Mouse (Mus musculus): Measurements from ENCODE around the gene Npas2. TPM values are rescaled to one million over a fixed set of nuclear protein-coding genes. Genes with fewer than 3 reads are reported as not detected.

The Npas2 gene
- polyA plus RNA-seq, 1 experiment = 1.8 TPM

DNA sequence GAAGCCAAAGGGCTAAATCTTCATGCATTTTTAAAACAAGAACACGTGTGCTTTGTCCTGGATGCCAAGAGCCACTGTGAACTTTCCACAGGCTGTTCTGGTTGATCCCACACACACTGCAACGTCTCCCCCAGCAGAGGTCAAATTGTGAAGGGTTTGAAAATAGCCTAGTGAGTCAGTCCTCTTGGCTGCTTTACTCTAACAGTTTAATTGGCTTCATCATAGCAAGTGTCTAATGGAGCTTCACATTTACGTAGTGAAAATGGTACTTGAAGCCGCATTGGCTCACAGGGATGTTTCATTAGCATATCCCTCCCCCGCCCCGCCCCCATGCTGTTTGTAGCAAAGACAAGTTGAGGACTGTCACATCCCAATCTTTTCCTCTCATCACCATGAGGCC, 2.6 kb downstream of the Npas2 start:
- TF ChIP-seq CTCF (IDR thresholded peaks at IDR 0.05; ENCODE audit: borderline replicate concordance, insufficient read depth, low read depth, low read length) = no peak
- no peak for TF ChIP-seq POLR2A (IDR thresholded peaks at IDR 0.05; ENCODE audit: borderline replicate concordance, insufficient read depth, low read length)
- DNase-seq = peak in 1 of 2 experiments; percentile 17
- H3K27me3 ChIP-seq (ENCODE audit: control insufficient read depth, insufficient read depth, low read length) = no peaks in the 10 kb centered on the region; the same call in 1 of the 2 replicates
- 34% methylated on average over 6 of the region's 6 CpGs for WGBS
- H3K4me3 ChIP-seq (replicated peaks; ENCODE audit: insufficient read depth, low read depth, low read length) = no peak overlapping the region
- no peaks in the 10 kb centered on the region for H3K4me1 ChIP-seq (ENCODE audit: control insufficient read depth, insufficient read depth, low read length)
- H3K27ac ChIP-seq (ENCODE audit: insufficient read depth, low read length) = no peak overlapping the region

DNA sequence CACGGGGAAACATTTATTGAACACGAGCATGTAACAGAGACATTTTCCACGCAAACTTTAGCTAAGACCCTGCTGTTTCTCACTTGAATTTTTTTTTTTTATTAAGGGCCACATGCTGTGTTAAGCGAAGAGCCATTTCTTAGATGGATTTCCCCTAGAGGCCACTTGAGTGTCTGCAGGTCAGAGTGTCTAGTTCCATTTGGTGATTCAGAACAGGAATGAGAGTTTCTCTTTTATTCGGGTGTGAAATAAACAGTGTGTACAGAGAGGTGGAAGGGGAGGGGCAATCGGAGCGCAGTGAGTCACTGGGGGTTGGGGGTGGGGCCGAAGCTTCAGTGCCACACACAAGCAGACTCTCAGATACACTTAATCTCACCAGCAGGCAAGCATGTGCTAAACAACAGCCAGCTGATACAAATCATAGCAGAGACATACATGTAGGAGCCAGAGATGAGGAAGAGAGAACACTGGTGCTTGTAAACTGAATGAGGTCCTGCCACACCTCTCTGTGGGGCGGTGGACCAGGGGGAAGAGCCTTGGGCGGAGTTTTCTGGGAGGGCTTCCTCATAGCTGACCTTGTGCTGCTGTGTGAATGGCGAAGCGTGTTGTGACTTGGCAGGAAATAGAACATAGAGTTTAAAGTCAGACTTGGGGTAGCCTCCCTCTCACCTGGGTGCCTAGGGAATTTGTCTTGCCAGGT, 3.3 kb downstream of the Npas2 start:
- no peak overlapping the region for H3K4me3 ChIP-seq (replicated peaks; ENCODE audit: insufficient read depth, low read depth, low read length)

DNA sequence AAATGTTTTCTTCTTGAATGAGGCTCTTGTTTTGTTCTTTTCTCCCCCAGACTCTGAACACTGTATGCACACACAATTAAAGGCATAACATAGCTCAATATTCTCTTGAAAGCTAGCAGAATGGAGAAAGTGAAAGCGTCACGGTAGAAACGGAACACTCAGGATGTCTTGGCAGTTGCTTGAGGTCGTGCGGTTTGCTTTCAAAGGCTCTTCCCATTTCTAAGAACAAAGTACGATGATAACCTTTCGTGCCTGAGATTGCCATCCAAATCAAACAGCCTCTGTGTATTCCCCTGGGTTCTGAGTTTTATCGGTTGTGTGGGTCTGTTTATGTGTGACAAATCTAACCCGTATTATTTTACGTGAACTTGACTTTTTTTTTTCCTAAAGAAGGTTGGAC, 11.5 kb downstream of the Npas2 start:
- Histone ChIP-seq H3K4me3 (replicated peaks; ENCODE audit: insufficient read depth, low read depth, low read length) (no peak overlapping the region), H3K27me3 (ENCODE audit: control insufficient read depth, insufficient read depth, low read length) (no peaks in the 10 kb centered on the region), H3K27ac (ENCODE audit: insufficient read depth, low read length) (no peak overlapping the region), H3K4me1 (ENCODE audit: control insufficient read depth, insufficient read depth, low read length) (no peaks in the 10 kb centered on the region)
- WGBS = 77% methylated on average over 10 of the region's 10 CpGs
- no peak for DNase-seq
- TF ChIP-seq CTCF (IDR thresholded peaks at IDR 0.05; ENCODE audit: borderline replicate concordance, insufficient read depth, low read depth, low read length) = no peak
- no peak for TF ChIP-seq POLR2A (IDR thresholded peaks at IDR 0.05; ENCODE audit: borderline replicate concordance, insufficient read depth, low read length)

More for the DNA sequence above, 3.3 kb downstream of the Npas2 start:
- TF ChIP-seq POLR2A (IDR thresholded peaks at IDR 0.05; ENCODE audit: borderline replicate concordance, insufficient read depth, low read length) (no peak), CTCF (IDR thresholded peaks at IDR 0.05; ENCODE audit: borderline replicate concordance, insufficient read depth, low read depth, low read length) (no peak; the same call in 1 of the 2 replicates)
- no peak for DNase-seq
- H3K4me1 ChIP-seq (ENCODE audit: control insufficient read depth, insufficient read depth, low read length) = no peaks in the 10 kb centered on the region
- H3K27me3 ChIP-seq (ENCODE audit: control insufficient read depth, insufficient read depth, low read length) = no peaks in the 10 kb centered on the region; the same call in 1 of the 2 replicates
- H3K27ac ChIP-seq (ENCODE audit: insufficient read depth, low read length) = no peak overlapping the region
- WGBS = 49% methylated on average over 12 of the region's 12 CpGs

DNA sequence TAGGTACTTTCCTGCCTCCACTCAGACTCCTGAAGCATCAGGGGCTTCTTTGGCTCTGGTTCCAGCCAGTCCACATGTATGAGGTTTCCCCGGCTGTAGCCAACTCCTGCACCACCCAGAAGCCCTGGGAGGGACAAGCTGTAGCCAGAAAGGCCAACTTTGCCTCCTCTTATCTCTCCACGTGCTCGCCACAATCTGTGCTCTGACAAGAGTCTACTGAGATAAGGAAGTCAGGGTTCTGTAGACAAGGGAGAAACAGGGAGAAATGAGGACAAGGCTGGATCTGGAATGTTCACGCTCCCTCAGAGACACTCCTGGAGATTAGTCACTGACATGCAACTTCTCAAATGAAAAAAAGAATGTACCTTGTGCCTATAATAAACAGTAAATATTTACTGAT, 12.2 kb downstream of the Npas2 start:
- no peak for DNase-seq
- WGBS = 82% methylated on average over 4 of the region's 4 CpGs
- no peak for TF ChIP-seq CTCF (IDR thresholded peaks at IDR 0.05; ENCODE audit: borderline replicate concordance, insufficient read depth, low read depth, low read length)
- no peak for TF ChIP-seq POLR2A (IDR thresholded peaks at IDR 0.05; ENCODE audit: borderline replicate concordance, insufficient read depth, low read length)
- H3K4me1 ChIP-seq (ENCODE audit: control insufficient read depth, insufficient read depth, low read length) = no peaks in the 10 kb centered on the region
- no peaks in the 10 kb centered on the region for H3K27me3 ChIP-seq (ENCODE audit: control insufficient read depth, insufficient read depth, low read length)
- no peak overlapping the region for H3K27ac ChIP-seq (ENCODE audit: insufficient read depth, low read length)
- no peak overlapping the region for H3K4me3 ChIP-seq (replicated peaks; ENCODE audit: insufficient read depth, low read depth, low read length)

DNA sequence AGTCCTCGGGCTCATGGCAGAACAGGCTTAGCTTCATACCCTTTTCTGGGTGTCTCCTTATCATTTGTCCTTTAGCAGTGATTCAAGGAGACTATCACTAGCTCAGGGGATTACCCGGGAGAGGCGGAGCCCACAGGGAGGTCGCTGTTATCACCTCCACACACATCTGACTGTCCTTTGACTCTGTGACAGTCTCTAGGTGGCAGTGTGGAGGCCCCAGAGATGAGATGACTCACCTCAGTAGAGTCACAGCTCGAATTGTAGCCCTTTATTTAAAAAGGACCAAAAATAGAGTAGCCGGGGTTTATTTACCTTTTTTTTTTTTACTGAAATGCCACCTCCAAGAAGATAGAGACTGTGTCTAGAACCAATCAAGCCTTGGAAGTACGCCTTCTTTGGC, 13.4 kb downstream of the Npas2 start:
- no peaks in the 10 kb centered on the region for H3K4me1 ChIP-seq (ENCODE audit: control insufficient read depth, insufficient read depth, low read length)
- peak; percentile 51; the same call in 1 of the 2 replicates for TF ChIP-seq CTCF (IDR thresholded peaks at IDR 0.05; ENCODE audit: borderline replicate concordance, insufficient read depth, low read depth, low read length)
- no peak for TF ChIP-seq POLR2A (IDR thresholded peaks at IDR 0.05; ENCODE audit: borderline replicate concordance, insufficient read depth, low read length)
- no peak overlapping the region for H3K27ac ChIP-seq (ENCODE audit: insufficient read depth, low read length)
- no peaks in the 10 kb centered on the region for H3K27me3 ChIP-seq (ENCODE audit: control insufficient read depth, insufficient read depth, low read length)
- 43% methylated on average over 7 of the region's 7 CpGs for WGBS
- DNase-seq = peak in 1 of 2 experiments; percentile 29
- no peak overlapping the region for H3K4me3 ChIP-seq (replicated peaks; ENCODE audit: insufficient read depth, low read depth, low read length)

DNA sequence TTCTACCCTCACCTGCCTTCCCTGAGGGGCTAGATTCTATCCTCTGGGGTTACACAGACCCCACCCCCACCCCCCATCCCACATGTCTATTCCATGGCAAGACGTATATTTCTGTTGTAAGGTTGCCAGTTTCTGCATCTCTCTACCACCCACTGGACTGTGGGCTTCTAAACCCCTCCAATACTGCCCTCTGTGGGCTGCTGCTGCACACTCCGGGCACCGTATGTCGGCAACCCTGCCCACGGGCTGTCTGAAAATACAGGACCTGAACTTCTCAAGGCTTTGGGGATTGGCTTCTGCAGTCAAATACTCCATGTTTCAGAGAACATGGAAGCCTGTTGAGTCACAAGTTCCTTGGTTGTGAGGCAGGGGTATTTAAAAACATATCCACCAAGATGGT, 17.4 kb downstream of the Npas2 start:
- Histone ChIP-seq H3K4me3 (replicated peaks; ENCODE audit: insufficient read depth, low read depth, low read length) (no peak overlapping the region), H3K27ac (ENCODE audit: insufficient read depth, low read length) (no peak overlapping the region), H3K27me3 (ENCODE audit: control insufficient read depth, insufficient read depth, low read length) (no peaks in the 10 kb centered on the region), H3K4me1 (ENCODE audit: control insufficient read depth, insufficient read depth, low read length) (no peaks in the 10 kb centered on the region)
- TF ChIP-seq POLR2A (IDR thresholded peaks at IDR 0.05; ENCODE audit: borderline replicate concordance, insufficient read depth, low read length) (no peak), CTCF (IDR thresholded peaks at IDR 0.05; ENCODE audit: borderline replicate concordance, insufficient read depth, low read depth, low read length) (no peak)
- WGBS = 68% methylated on average over 5 of the region's 5 CpGs
- no peak for DNase-seq

- Histone ChIP-seq H3K4me1 (ENCODE audit: control insufficient read depth, insufficient read depth, low read length) (no peaks in the 10 kb centered on the region), H3K27me3 (ENCODE audit: control insufficient read depth, insufficient read depth, low read length) (no peaks in the 10 kb centered on the region), H3K4me3 (replicated peaks; ENCODE audit: insufficient read depth, low read depth, low read length) (no peak overlapping the region), H3K27ac (ENCODE audit: insufficient read depth, low read length) (no peak overlapping the region)
- DNase-seq = no peak
- TF ChIP-seq CTCF (IDR thresholded peaks at IDR 0.05; ENCODE audit: borderline replicate concordance, insufficient read depth, low read depth, low read length) (no peak), POLR2A (IDR thresholded peaks at IDR 0.05; ENCODE audit: borderline replicate concordance, insufficient read depth, low read length) (no peak)
- 82% methylated on average over 6 of the region's 6 CpGs for WGBS
Observed at GRCm38 (mm10) chr1:39212982-39213381, 19.5 kb downstream of the Npas2 start.

DNA sequence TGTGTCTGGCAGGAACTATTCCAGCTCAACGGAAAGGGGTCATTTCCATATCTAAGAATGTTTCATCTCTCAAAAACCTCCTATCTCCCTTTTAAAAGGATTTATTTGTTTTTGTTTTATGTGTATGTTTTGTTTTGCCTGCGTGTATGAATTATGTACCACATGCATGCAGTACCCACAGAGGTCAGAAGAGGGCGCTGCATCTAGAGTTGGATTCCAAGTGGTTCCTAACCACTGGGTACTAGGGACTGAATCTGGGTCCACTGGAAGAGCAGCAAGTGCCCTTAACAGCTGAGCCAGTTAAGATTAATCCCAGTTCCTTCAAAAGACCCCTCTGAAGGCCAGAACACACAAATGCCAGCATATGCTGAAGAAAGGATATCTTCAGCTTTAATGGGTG, 24.1 kb downstream of the Npas2 start:
- no peaks in the 10 kb centered on the region for H3K27me3 ChIP-seq (ENCODE audit: control insufficient read depth, insufficient read depth, low read length)
- no peaks in the 10 kb centered on the region for H3K4me1 ChIP-seq (ENCODE audit: control insufficient read depth, insufficient read depth, low read length)
- WGBS = 81% methylated on average over 3 of the region's 3 CpGs
- no peak overlapping the region for H3K4me3 ChIP-seq (replicated peaks; ENCODE audit: insufficient read depth, low read depth, low read length)
- no peak overlapping the region for H3K27ac ChIP-seq (ENCODE audit: insufficient read depth, low read length)
- TF ChIP-seq POLR2A (IDR thresholded peaks at IDR 0.05; ENCODE audit: borderline replicate concordance, insufficient read depth, low read length) = no peak
- peak; percentile 37; the same call in 1 of the 2 replicates for TF ChIP-seq CTCF (IDR thresholded peaks at IDR 0.05; ENCODE audit: borderline replicate concordance, insufficient read depth, low read depth, low read length)
- no peak for DNase-seq
